Mouse (Mus musculus): ENCODE measurements around the gene Atp1b2.

- TF ChIP-seq POLR2A (IDR thresholded peaks at IDR 0.05; ENCODE audit: insufficient read depth, low read depth, low read length): no peak
- TF ChIP-seq CTCF (IDR thresholded peaks at IDR 0.05): no peak
These were observed 10.9 kb downstream of the Atp1b2 start for GRCm38 (mm10) chr11:69594853-69595252.

Measured in heart, adult 2 months (tissue).